Mouse (Mus musculus): ENCODE results near the gene Traf1.

Gene Traf1

DNA sequence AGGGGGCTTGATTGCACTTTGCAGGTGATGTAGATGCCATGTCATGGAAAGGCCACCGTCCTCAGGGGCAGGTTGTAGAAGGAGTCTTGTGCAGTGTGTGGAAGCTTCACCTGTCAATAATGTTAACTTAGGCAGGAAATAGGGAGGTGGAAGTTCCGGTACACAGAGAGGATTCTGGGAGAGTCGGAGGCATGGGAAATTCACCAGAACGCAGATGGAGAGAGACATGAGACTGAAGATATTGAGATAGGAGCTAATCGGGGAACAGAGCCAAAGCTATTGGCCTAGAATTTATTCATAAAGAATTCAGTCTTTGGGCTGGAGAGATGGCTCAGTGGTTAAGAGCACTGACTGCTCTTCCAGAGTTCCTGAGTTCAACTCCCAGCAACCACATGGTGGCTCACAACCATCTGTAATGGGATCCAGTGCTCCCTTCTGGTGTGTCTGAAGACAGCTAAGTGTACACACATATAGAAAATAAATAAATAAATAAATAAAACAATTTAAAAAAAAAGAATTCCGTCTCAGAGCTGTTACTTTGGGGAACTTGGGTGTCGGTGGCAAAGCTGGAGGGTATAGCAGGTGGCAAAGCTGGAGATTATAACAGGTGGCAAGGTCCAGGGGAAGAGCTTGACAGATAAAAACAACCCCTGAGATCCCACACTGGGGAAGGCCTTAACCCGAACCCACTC lies 4.8 kb upstream of the Traf1 start:
- in situ Hi-C loops (cut with MboI, MseI), result loop anchor here (10.0 kb wide), 1 partner anchor 192 kb away; the partner anchor contains the start of gene Hspa5

DNA sequence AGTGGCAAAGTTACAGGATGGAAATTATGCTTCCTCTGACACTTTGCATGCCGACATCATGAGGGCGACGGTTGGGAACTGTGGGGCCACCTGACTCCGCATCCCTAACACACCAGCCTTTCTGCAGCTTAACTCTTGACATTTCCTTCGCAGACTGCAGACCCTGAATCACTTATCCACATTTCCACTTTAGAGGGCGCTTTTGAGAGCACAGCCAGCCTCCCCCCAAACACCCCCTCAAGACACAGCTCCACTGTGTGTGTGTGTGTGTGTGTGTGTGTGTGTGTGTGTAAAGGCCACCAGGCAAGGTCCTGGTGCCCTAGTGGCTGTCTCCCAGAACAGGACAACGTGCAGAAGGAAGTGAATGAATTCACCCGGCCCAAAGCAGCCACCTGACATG lies 4.2 kb upstream of the Traf1 start:
- in situ Hi-C loops (cut with MboI, MseI), result loop anchor here (10.0 kb wide), 1 partner anchor 191 kb away; the partner anchor contains the start of gene Hspa5

DNA sequence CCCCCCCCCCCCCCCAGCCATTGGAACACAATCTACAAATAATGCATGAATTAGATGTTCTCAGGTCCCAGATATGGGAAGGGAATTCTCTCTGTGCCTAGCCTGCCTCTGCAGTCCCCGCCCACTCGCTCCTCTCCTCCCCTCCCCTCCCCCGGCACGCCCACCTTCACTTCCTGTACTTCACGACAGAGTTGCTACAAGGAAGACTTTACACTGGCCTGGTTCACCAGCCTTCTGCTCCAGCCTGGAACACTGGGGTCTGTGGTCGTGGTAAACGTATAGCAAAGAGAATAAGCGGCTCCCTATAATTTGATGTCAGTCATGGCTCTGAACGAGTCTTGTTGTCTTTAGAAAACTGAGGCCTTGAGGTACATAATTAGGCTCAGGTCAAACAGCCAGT lies 3.7 kb upstream of the Traf1 start:
- in situ Hi-C loops (cut with MboI, MseI), result loop anchor here (10.0 kb wide), 1 partner anchor 190 kb away; the partner anchor contains the start of gene Hspa5

DNA sequence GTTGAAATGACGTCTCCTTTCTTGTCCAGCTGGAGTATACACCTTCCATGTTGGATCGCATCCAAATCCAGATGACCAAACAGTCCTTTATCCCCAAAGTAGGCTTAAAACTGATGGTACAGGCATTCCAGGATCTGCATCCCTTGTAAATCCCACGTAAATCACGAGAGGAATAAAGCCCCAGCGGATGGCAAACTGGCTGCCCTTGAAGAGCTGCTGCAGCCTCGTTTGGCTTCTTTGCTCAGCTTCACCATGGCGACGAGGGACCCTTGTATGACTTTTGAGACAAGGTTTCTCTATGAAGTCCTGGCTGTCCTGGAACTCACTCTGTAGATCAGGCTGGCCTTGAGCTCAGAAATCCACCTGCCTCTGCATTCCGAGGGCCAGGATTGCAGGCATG lies 3.1 kb upstream of the Traf1 start:
- in situ Hi-C loops (cut with MboI, MseI), result loop anchor here (5.0 to 10.0 kb wide), 2 partner anchors 157 to 190 kb away; partner anchors contain the start of gene Hspa5

DNA sequence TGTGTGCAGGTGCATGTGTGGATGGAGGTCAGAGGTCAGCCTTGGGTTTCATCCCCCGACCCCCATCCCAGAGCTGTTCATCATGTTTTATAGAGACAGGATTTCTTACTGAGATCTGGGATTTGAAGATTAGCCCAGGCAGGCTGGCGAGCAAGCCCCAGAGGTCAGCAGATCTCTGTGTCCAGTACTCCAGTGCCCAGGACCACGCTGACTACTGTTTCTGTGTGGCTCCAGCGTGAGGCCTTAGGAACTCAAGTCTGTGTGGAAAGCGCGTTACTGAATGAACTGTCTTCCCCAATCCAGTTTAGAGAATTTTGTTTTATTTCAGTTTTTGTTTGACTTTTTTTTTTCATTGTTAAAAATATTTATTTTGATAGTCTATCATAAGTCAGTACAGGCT lies 2.7 kb upstream of the Traf1 start:
- in situ Hi-C loops (cut with MboI, MseI), result loop anchor here (5.0 to 10.0 kb wide), 2 partner anchors 157 to 189 kb away; partner anchors contain the start of gene Hspa5

DNA sequence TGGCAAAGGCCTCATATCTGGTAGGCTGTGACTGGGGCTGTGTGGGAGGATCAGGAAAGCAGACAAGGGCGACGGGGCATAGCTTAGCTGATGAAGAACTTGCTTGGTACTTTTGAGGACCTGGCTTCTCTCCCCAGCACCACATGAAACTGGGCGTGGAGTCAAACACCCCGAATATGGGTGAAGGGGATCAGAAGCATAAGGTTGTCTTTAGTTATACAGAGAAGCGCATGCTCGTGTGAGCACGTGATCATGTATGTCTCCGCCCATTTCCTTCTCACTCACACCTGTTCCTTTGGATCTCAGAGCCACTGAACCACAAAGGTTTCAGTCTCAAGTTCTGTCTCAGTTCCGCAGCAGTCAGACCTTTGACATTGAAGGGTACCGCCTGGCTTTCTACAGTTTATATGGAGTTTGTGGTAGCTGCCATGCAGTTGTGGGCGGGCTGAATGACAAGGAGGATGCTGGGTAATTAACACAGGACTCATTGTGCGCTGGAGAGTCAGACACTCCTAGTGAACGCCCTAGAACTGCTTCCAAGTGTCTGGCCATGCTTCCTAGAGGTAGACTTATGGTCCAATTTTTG lies 1.9 kb upstream of the Traf1 start:
- in situ Hi-C loops (cut with MboI, MseI), result loop anchor here (5.0 to 10.0 kb wide), 2 partner anchors 156 to 189 kb away; partner anchors contain the start of gene Hspa5

DNA sequence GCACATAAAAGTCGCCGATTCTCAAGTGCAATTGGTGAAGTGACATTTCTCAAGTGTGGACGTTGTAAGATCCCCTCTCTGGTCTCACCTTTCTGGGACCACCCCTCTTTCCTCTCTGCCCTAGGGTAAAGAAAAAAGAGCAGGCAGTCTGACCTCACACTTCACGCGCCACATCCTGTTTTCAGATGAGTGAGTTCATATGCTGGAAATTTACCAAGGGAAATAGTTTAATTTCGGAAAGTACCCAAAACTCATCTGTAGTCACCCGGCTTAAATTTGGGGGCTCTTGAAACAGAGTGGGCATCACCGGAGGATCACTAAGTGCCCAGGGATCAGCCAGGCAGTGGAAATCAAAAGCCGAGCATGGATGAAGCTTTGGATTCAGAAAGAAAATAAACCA lies 1.3 kb upstream of the Traf1 start:
- in situ Hi-C loops (cut with MboI, MseI), result loop anchor here (5.0 to 10.0 kb wide), 2 partner anchors 156 to 188 kb away; partner anchors contain the start of gene Hspa5

DNA sequence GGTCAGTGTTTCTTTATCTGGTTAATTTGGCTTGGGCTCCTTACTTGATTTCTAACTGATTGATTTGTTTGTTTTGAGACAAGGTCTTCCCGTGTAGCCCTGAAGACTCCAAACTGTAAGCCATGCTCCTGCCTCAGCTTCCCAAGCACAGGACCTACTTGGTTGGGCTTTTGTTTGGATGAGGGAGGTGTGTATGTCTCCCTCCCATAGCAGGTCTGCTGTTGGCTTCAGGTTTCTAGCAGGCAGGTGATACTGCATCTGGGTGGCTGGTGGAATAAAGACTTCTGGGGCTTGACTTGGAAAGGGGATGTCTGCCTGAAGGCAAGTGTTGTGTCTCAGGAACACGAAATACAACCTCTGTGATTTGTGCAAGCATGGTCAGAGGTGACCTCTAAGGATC lies 639 bp upstream of the Traf1 start:
- in situ Hi-C loops (cut with MboI, MseI), result loop anchor here (5.0 to 10.0 kb wide), 2 partner anchors 155 to 187 kb away; partner anchors contain the start of gene Hspa5

DNA sequence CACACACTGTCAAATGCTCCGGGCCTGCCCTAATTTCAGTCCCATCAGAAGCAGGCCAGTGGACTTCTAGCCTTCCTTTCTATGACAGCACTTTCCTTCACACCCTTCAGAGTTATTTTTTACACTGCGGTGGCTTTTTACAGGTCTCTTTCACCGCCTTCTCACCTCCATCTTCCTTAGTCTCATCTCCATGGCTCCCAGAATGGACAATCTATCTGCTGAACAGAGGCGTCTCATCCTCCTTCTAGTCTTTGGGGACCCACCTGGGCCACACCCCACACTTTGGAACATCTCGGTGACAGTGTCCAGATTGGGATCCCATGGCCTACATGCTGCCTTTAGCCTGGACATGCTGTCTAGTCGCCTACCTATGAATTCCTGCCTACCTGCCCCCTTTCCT lies 606 bp downstream of the Traf1 start:
- in situ Hi-C loops (cut with MboI, MseI), result loop anchor here (5.0 to 10.0 kb wide), 2 partner anchors 154 to 186 kb away; partner anchors contain the start of gene Hspa5

DNA sequence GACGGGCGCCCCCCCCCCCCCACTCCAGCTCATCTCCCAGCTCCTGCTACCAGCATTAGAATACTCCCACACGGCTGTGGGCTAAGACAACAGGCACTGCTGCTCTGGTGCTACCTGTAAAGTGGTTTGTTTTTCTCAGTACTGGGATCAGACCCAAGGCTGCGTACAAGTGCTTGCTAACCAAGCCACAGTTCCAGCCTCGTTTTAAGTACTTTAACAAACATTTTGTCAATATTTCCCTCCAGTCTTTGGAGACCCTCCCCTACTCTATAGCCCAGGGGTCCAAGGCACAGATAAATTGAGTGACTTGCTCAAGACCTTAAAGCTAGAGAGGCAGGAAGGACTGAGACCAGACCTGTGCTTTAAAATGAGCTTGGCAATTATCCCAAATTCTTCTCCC lies 1.1 kb downstream of the Traf1 start:
- in situ Hi-C loops (cut with MboI, MseI), result loop anchor here (5.0 to 10.0 kb wide), 2 partner anchors 153 to 186 kb away; partner anchors contain the start of gene Hspa5

DNA sequence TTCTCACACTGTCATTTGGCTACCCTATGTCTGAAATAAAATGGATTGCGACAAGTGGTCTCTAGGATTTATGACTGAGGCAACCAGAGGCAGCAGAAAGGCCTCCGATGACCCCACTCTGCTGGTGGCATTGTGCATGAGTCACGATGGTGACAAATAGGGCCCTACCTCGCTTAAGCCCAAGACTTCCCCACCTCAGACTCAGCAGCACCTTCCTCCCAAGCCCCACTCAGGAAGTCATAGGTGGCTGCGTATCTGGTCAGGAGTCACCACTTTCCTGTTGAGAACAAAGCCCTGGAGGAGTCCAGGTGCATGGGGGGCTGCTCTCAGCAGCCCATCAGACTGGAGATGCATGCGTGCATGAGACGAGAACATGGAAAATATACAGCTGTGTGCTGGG lies 3.0 kb downstream of the Traf1 start:
- in situ Hi-C loops (cut with MboI, MseI), result loop anchor here (5.0 kb wide), 1 partner anchor 56 kb away; no protein-coding TSS in a partner anchor

DNA sequence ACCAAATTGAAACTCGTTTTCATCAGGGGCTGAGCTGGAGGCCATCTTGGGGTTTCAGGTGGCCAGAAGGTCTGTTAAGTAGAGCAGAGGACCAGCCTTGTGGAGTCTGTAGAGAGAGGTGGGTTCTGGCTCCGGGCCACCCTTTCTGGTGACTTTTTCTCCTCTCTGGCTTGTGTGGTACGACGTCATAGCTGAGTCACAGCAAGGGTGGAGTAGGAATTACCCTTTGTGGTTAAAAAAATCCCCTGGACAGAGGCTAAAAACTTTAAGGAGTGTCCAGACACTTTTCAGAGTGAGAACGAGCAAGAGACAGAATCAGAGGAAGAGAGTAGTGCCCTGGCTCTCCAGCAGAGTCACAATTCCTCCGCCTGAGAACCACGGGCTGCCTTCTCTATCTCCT lies 3.5 kb downstream of the Traf1 start:
- in situ Hi-C loops (cut with MboI, MseI), result loop anchor here (5.0 kb wide), 1 partner anchor 56 kb away; no protein-coding TSS in a partner anchor

DNA sequence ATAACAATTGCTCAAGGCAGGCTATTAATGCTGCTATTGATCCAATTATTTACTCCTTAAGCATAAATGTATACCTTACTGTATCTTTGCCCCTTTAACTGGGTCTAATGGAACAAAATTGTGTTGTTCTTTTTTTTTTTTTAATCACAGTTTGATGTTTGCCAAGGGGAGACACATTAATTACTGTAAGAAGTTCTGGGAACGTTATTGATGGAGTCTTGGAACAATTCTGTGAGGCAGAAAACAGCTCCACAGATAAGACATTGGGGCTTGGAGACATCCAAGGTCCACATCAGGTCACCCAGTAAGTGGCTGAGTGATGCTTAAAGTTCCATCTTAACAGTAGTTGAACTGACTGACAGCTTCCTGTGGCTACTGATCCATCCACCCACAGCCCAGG lies 4.2 kb downstream of the Traf1 start:
- in situ Hi-C loops (cut with MboI, MseI), result loop anchor here (5.0 kb wide), 1 partner anchor 55 kb away; no protein-coding TSS in a partner anchor

DNA sequence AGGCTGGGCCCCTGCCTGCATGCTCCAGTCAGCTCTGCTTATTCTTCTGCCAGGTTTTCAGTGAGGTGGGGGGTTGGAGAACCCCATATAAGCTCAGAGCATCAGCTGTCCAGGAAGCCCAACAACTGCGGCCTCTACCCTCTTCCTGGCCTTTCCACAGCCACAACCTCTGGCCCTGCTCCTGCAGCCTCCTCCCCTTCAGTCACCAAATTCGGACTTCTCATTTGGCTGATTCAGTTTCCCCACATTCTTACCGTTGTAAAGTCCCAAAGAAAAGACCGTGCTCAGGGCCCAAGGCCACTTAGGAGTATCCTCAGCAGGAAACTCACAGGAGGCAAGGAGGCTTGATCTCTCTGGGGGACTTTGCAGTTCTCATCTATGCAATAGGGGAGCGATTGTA lies 4.6 kb downstream of the Traf1 start:
- in situ Hi-C loops (cut with MboI, MseI), result loop anchor here (5.0 kb wide), 1 partner anchor 55 kb away; no protein-coding TSS in a partner anchor

DNA sequence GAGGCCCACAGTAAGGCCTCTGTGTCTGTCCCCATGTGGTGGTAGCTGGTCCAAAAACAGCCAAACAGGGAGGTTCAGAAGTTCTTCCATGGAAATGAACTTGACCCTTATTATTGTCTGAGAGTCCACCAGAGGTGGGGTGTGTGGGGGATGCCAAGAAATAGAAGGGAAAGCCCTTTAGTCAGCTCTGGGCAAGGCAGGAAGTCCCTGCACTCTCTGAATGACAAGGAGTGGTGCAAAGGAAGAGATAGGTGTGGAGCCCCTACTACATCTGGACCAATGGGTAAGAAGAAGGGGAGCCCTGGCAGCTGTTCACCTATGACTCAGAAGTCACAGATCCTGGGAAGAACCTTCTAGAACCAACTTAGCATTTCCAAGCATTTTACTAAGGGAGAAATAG lies 7.2 kb downstream of the Traf1 start:
- in situ Hi-C loops (cut with MboI, MseI), result no loop called here

DNA sequence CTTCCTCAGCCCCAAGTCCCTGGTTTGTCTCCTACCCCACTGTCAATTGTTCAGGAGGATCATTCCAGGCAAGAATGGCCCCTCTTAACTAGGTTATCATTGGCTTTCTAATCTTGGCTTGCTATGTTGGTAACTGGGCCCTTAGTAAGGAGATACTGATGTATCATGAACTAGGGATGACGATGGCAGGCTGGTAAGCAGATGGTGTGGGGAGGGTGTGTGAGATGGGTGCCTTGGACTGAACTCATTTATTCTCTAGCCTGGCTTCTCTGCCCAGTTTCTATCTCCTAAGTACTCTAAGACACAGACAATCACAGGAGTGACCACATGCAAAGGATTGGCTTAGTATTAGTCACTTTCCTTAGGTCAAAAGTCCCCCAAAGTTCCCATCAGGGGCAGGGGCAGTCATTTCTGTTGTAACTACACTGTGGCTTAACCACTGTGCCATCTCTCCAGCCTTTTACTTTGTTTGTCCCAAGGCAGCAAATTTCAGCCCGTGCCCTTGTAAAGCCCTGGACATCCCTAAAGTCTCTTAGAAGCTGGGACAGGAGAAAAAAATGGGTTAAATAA lies 7.9 kb downstream of the Traf1 start:
- in situ Hi-C loops (cut with MboI, MseI), result no loop called here

DNA sequence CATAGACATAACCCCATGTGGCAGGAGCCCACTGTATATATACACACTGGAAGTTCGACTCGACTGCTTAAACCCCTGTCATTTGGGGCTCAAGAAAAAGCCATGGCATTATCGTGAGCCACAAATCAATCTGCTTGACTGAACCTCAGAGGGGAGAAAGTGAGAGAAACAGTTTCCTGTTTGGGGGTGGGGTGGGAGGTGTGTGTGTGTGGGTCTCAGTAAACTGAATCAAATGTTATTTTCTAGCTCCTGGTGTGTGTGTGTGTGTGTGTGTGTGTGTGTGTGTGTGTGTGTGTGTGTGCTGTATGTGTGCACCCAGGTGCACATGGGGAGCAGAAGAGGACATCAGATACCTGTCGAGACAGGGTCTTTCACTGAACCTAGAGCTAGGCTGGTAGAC lies 8.6 kb downstream of the Traf1 start:
- in situ Hi-C loops (cut with MboI, MseI), result no loop called here

DNA sequence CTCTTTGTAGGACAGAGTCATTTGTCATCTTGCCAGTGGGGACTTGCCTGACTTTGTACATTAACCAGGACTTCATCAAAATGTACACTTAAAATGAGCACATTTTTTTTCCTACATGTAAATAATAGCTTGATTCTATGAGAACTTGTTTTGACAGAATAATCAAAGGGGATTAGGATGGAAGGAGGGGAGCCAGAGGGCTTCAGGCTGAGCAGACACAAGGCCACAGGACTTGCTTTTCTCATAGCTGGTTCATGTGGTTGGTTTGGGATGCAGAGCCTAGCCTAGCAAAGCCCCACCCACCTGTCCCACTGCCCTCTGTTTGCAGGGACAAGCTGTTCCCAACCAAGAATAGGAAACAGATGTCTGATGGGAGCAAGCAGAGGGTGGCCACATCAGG lies 10.1 kb downstream of the Traf1 start:
- in situ Hi-C loops (cut with MboI, MseI), result no loop called here

DNA sequence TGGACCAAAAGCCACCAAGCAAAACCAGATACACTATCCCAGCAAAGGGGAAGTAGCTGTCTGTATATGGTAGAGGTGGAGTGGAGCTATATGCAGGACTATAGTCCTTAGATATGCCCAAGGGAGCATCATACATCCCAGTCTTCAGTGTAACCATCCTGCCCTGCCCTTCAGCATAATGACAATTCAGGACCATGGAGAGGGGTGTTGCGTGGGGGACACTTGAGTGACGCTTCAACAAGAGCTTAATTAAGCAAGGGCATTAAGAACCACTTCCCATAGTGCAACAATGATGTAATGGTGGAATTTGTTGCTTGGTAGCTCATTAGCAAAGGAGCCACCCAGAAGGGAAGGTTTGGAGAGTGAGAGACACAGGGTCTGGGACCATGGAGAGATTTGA lies 12.9 kb downstream of the Traf1 start:
- in situ Hi-C loops (cut with MboI, MseI), result no loop called here

DNA sequence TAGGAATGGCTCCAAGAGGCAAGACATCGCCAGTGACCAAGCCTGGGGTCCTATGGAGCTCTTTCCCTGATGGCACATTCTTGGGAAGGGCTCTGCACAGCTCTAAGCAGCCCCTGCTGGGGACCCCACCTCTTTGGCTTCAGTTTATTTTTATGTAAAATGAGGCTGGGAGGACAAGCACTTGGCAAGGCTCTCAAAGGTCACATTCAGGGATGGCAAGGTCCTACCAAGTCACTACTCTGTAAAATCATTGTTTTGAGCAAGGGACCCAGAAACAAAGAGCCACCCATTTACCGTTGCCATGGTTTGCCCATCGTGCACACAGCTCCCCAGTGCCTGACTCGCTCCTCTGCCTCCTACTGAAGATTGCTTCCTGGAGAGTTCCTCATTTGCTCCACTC lies 15.5 kb downstream of the Traf1 start:
- in situ Hi-C loops (cut with MboI, MseI), result no loop called here

DNA sequence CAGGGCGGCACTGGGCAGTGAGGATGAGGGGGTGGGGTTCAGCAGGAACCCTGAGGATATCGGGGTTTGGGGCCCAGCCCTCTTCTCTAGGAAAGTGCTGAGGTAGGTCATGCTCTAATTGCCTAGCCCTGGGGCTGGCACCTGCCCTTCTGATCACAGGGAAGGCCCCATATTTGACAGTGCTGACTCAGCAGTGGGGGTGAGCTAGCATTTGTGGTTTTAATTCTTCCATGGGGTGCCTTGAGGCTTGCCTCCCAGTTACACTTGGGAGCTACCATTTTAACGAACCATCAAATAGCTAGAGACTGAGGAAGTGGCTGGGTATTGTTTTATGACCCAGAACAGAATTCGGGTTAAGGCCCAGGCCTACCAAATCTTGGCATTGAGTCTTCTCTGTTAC lies 16.0 kb downstream of the Traf1 start:
- in situ Hi-C loops (cut with MboI, MseI), result no loop called here

DNA sequence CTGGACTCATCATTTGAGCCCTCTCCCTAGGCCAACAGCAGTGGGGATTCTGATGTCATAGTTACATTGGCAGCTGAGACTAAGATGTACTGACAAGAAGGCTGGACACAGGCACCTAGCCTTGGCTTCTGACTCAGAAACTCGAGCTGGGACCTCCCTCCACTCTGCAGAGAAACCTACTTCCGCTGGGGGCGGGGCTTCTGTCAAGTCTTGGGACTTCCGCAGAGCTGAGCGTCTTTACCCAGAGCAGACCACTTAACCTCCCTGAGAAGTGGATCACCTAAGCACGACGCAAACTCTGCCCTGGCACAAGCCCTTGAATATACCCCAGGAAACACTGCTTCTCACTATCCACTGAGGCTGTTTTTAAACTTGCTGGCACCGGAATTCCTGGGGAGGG lies 16.8 kb downstream of the Traf1 start:
- in situ Hi-C loops (cut with MboI, MseI), result no loop called here
